Mouse (Mus musculus) kidney, adult 18-20 months (tissue): ENCODE data around the gene Gm21094.
"Not testable (repeated sequence)": the region's sequence is repeated elsewhere in the genome, so short reads cannot be mapped to it uniquely, and the experiment has no call there.

Source experiments
- DNase-seq: peaks from one replicate; pipeline ENCODE4 v3.0.0; 2021

The Gm21094 gene

GRCm38 (mm10) chrY:32620343-32620742, at the start of gene Gm21094:
TSS of gene Gm21094 (minus strand) at chrY:32620443.
- DNase-seq = not testable (repeated sequence)
